Mouse (Mus musculus): ENCODE data around the gene Actn4. TPM values are rescaled to one million over a fixed set of nuclear protein-coding genes. Genes with fewer than 3 reads are reported as not detected.

Actn4 gene
- polyA plus RNA-seq, 1 experiment from 2014 or later = 126 TPM

DNA sequence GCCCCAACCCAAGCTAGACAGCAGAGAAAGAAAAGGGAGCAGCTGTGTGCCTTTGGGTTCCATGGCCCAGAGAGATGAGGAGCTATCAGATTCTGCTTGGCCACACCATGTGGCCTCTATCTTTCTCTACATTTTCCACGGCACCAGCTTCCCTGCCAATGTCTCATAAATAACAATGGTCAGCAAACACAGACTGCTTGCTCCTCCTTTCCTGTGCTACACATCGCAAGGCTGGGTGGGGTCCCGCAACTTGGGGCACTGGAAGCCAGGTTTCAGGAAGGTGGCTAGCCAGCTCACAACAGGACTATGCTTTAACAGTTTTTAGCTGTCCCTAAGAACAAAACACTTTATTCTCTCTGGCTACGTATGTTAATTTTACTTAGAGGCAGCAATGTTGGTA, 25.4 kb downstream of the Actn4 start:
- WGBS (ENCODE audit: insufficient replicate concordance) = 52% methylated on average over 4 of the region's 4 CpGs
- no peaks in the 10 kb centered on the region for H3K9me3 ChIP-seq (replicated peaks)
- peaks cover 82% of the 10 kb centered on the region for H3K4me1 ChIP-seq (replicated peaks)
- H3K27me3 ChIP-seq = no peaks in the 10 kb centered on the region
- no peak for ATAC-seq (ENCODE audit: insufficient read depth)
- H3K36me3 ChIP-seq (replicated peaks) = peaks cover 21% of the 10 kb centered on the region
- H3K4me3 ChIP-seq (replicated peaks) = no peak overlapping the region
- no peak overlapping the region for H3K4me2 ChIP-seq
- no peak overlapping the region for H3K27ac ChIP-seq (replicated peaks)
- no peak overlapping the region for H3K9ac ChIP-seq

GRCm38 (mm10) chr7:28933825-28934224, 28.3 kb downstream of the Actn4 start:
- no peak for ATAC-seq (ENCODE audit: insufficient read depth)
- peaks cover 83% of the 10 kb centered on the region for H3K4me1 ChIP-seq (replicated peaks)
- no peak overlapping the region for H3K4me2 ChIP-seq
- H3K4me3 ChIP-seq (replicated peaks) = no peak overlapping the region
- H3K27ac ChIP-seq (replicated peaks) = no peak overlapping the region
- no peak overlapping the region for H3K9ac ChIP-seq
- H3K9me3 ChIP-seq (replicated peaks) = no peaks in the 10 kb centered on the region
- no peaks in the 10 kb centered on the region for H3K27me3 ChIP-seq
- peaks cover 29% of the 10 kb centered on the region for H3K36me3 ChIP-seq (replicated peaks)
- 80% methylated on average over 2 of the region's 2 CpGs for WGBS (ENCODE audit: insufficient replicate concordance)

GRCm38 (mm10) chr7:28932421-28933041, 29.6 kb downstream of the Actn4 start:
- Histone ChIP-seq H3K4me3 (replicated peaks) (no peak overlapping the region), H3K4me2 (no peak overlapping the region), H3K27ac (replicated peaks) (0 out of 2 replicates have a peak overlapping the region, but pooled peaks have one; percentile 17), H3K9ac (no peak overlapping the region), H3K27me3 (no peaks in the 10 kb centered on the region), H3K4me1 (replicated peaks) (peaks cover 80% of the 10 kb centered on the region), H3K9me3 (replicated peaks) (no peaks in the 10 kb centered on the region), H3K36me3 (replicated peaks) (peaks cover 27% of the 10 kb centered on the region)
- no peak for ATAC-seq (ENCODE audit: insufficient read depth)
- 66% methylated on average over 6 of the region's 6 CpGs for WGBS (ENCODE audit: insufficient replicate concordance)

DNA sequence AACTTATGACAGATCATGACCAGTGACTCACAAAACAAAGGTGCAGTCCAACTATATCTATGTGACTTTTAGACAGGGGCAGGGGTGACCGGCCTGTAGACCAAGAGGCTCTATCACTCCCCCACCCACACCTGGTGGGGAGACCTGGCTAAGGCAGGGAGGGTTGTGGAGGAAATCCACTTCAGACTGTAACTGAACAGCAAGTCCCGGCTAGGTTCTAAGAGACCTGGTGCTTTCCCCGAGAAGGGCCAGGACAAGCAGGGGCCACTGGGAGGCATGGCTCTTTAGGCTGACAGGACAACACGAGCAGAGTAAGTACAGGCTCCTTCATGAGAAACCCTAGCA, 30.5 kb downstream of the Actn4 start:
- ATAC-seq (ENCODE audit: insufficient read depth) = no peak

DNA sequence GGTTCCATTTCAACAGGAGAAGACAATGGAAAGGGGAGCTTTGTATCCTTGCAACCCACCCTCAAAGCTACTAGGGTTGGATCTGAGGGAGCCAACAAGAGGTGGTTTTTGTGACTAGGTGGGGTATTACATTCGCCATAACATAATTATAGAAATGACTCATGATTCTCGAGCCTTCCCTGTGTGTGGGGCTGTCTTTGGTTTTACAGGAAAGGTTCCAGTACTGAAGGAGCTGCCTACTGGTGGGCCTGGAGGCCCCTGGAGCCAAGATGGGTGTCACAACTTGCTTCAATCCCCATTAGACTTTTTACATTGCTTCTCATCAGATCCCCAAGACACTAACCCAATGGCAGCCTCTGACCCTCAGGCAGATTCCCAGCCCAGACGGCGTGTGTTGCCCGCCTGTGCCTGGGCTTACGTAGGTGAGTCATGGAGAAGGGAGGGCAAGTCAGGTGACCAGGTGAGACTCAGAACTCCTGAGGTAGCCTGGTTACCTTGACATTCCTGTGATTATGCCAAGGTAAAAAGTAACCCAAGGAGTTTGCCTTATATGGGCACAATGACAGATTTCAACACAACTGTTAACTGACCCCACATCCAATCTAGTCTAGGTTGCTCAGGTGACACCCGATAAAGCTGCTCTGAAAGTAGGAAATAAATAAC, 31.0 kb downstream of the Actn4 start:
- no peak overlapping the region for H3K4me3 ChIP-seq (replicated peaks)
- peaks cover 29% of the 10 kb centered on the region; the same call in 1 of the 2 replicates for H3K36me3 ChIP-seq (replicated peaks)
- no peaks in the 10 kb centered on the region for H3K9me3 ChIP-seq (replicated peaks)
- no peak overlapping the region for H3K4me2 ChIP-seq
- no peaks in the 10 kb centered on the region for H3K27me3 ChIP-seq
- peaks cover 77% of the 10 kb centered on the region for H3K4me1 ChIP-seq (replicated peaks)
- H3K9ac ChIP-seq = no peak overlapping the region
- WGBS (ENCODE audit: insufficient replicate concordance) = 78% methylated on average over 7 of the region's 7 CpGs
- H3K27ac ChIP-seq (replicated peaks) = 0 out of 2 replicates have a peak overlapping the region, but pooled peaks have one; percentile 10
- no peak for ATAC-seq (ENCODE audit: insufficient read depth)

More for the DNA sequence above, 30.5 kb downstream of the Actn4 start:
- Histone ChIP-seq H3K4me1 (replicated peaks) (peaks cover 77% of the 10 kb centered on the region), H3K9me3 (replicated peaks) (no peaks in the 10 kb centered on the region), H3K36me3 (replicated peaks) (peaks cover 27% of the 10 kb centered on the region; the same call in 1 of the 2 replicates), H3K27ac (replicated peaks) (no peak overlapping the region), H3K4me3 (replicated peaks) (no peak overlapping the region), H3K9ac (no peak overlapping the region), H3K27me3 (no peaks in the 10 kb centered on the region), H3K4me2 (no peak overlapping the region)
- 82% methylated on average over 4 of the region's 4 CpGs for WGBS (ENCODE audit: insufficient replicate concordance)

DNA sequence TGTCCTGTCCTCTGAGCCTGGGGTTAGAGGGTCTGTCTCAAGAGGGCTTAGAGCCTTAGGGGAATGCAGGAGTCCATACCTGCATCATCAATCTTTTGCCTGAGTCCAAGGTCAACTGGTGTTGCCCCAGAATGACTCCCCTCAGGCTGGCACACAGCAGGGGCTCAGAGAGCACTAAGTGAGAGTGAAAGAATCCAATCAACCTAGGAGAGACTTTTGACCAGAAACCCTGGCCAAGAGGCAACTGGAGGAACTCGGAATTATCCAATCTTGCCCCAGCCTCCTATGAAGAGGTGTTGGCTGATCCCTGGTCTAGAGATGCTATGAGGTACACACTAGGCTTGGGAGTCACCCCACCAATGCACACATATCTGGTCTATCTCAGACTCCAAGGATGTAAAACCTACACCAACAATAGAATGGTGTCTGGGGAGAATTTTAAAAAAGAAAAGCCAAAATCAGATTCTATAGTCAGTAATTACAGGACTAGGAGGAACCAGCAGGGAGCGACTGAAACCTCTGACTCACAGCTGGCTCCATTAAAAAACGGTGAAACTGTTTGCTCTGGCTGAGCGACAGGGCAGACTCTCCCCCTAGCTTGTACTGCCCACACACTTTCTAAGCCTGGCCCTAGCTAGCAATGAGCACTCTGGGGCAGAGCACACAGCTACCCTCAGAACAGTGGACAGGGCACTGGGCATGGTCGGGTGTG, 31.7 kb downstream of the Actn4 start:
- ATAC-seq (ENCODE audit: insufficient read depth) = peak; percentile 27; the same call in 1 of the 2 replicates
- Histone ChIP-seq H3K4me1 (replicated peaks) (peaks cover 79% of the 10 kb centered on the region), H3K9me3 (replicated peaks) (no peaks in the 10 kb centered on the region), H3K4me3 (replicated peaks) (no peak overlapping the region), H3K27ac (replicated peaks) (0 out of 2 replicates have a peak overlapping the region, but pooled peaks have one; percentile 19), H3K27me3 (no peaks in the 10 kb centered on the region), H3K9ac (no peak overlapping the region), H3K4me2 (no peak overlapping the region), H3K36me3 (replicated peaks) (peaks cover 32% of the 10 kb centered on the region; the same call in 1 of the 2 replicates)
- WGBS (ENCODE audit: insufficient replicate concordance) = 62% methylated on average over 5 of the region's 5 CpGs

DNA sequence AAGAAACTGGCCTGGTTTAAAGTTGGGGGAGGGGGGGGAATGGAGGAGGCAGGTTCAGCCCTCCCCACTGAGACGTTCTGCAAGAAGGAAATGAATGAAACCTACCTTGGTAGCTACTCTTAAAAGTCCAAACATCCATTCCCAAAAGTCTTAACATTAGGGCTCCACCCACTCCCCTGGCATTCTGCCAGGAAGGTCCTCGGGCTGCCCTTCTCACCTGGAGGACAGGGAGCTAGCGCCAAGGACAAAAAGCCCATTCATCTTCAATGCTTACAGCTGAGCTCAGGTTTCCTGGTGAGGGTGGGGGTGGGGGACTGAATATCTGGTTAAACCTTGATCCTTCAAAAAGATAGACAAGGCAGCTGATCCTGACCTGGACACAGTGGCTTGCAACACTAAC, 32.8 kb downstream of the Actn4 start:
- H3K27me3 ChIP-seq = no peaks in the 10 kb centered on the region
- H3K4me1 ChIP-seq (replicated peaks) = peaks cover 83% of the 10 kb centered on the region
- no peak overlapping the region for H3K4me2 ChIP-seq
- no peak for ATAC-seq (ENCODE audit: insufficient read depth)
- H3K27ac ChIP-seq (replicated peaks) = 0 out of 2 replicates have a peak overlapping the region, but pooled peaks have one; percentile 19
- no peak overlapping the region for H3K9ac ChIP-seq
- 69% methylated on average over 3 of the region's 3 CpGs for WGBS (ENCODE audit: insufficient replicate concordance)
- H3K4me3 ChIP-seq (replicated peaks) = no peak overlapping the region
- peaks cover 25% of the 10 kb centered on the region; the same call in 1 of the 2 replicates for H3K36me3 ChIP-seq (replicated peaks)
- H3K9me3 ChIP-seq (replicated peaks) = no peaks in the 10 kb centered on the region

GRCm38 (mm10) chr7:28926172-28926571, 36.0 kb downstream of the Actn4 start:
- Histone ChIP-seq H3K36me3 (replicated peaks) (peaks cover 37% of the 10 kb centered on the region; the same call in 1 of the 2 replicates), H3K9ac (no peak overlapping the region), H3K27me3 (no peaks in the 10 kb centered on the region), H3K4me2 (peak overlapping the region; percentile 7; the same call in 1 of the 2 replicates), H3K4me1 (replicated peaks) (peaks cover 89% of the 10 kb centered on the region), H3K9me3 (replicated peaks) (no peaks in the 10 kb centered on the region), H3K27ac (replicated peaks) (peak overlapping the region; percentile 64), H3K4me3 (replicated peaks) (no peak overlapping the region)
- ATAC-seq (ENCODE audit: insufficient read depth) = no peak
- whole genome bisulfite sequencing (ENCODE audit: insufficient replicate concordance) = 42% methylated on average over 2 of the region's 2 CpGs

DNA sequence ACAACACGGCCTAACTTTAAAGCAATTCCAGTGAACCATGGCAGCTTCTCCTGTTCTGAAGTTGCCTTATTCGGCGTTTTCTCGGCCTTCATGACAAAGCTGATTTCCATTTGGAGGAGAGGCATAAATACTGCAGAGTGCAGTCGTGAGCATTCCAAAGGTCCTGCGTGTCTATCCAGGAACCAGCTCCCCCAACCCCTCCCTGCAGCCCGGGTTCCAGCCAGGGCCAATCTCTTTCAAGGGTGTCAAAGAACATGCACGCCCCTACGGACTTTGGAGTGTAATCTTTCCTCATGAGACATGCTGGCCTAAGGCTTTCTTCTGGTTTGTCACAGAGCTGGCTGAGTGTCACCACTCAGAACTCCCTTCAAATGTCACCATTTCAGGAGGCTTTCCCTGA, 36.8 kb downstream of the Actn4 start:
- H3K9ac ChIP-seq = no peak overlapping the region
- H3K27me3 ChIP-seq = no peaks in the 10 kb centered on the region
- ATAC-seq (ENCODE audit: insufficient read depth) = peak; percentile 59
- H3K9me3 ChIP-seq (replicated peaks) = no peaks in the 10 kb centered on the region
- no peak overlapping the region for H3K4me3 ChIP-seq (replicated peaks)
- peaks cover 89% of the 10 kb centered on the region for H3K4me1 ChIP-seq (replicated peaks)
- peak overlapping the region; percentile 73 for H3K27ac ChIP-seq (replicated peaks)
- peak overlapping the region; percentile 30 for H3K4me2 ChIP-seq
- peaks cover 38% of the 10 kb centered on the region; the same call in 1 of the 2 replicates for H3K36me3 ChIP-seq (replicated peaks)
- 58% methylated on average over 9 of the region's 9 CpGs for WGBS (ENCODE audit: insufficient replicate concordance)

DNA sequence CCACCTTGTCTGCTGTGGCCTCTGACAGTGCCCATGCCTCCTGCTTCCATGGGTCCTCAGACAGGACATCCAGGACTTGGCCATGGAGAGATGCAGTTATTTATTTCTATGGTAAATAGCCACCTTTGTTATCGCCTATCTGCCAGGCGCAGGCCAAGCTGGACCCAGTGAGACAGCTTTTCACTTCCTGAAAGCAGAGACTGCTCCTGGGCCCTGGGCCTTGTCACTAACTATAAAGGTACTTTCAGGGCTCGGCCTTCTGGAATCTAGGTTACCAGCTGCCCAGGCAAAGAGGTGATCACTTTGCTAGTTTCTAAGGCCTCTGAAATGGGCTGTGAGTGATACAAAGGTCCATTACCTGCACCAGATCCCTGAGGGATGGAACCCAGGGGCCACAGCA, 37.3 kb downstream of the Actn4 start:
- no peak for ATAC-seq (ENCODE audit: insufficient read depth)
- Histone ChIP-seq H3K4me2 (peak overlapping the region; percentile 30), H3K36me3 (replicated peaks) (peaks cover 37% of the 10 kb centered on the region; the same call in 1 of the 2 replicates)

DNA sequence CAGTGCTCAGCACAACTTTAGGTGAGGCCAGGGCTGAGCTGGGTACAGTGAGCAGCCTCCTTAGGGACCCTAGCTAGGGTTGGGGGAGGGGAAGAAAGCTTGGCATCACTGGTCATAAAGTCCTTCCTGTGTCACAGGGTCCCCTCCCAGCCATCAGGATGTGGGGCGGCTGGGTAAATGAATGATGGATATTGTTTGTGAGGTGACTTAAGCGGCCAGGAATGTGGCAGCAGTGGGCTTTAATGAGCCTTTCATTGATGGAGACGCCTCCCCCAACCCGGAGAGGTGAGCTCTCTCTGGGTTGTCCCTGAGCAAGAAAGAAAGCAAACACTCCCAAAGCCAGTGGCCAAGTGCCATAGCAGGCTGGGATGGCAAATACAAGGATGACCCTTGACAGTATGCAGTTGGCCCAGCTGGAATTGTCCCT, 38.3 kb downstream of the Actn4 start:
- WGBS (ENCODE audit: insufficient replicate concordance) = 55% methylated on average over 4 of the region's 4 CpGs
- peaks cover 89% of the 10 kb centered on the region for H3K4me1 ChIP-seq (replicated peaks)
- H3K27ac ChIP-seq (replicated peaks) = peak overlapping the region; percentile 73
- ATAC-seq (ENCODE audit: insufficient read depth) = no peak
- H3K9ac ChIP-seq = no peak overlapping the region
- no peak overlapping the region for H3K4me3 ChIP-seq (replicated peaks)
- H3K36me3 ChIP-seq (replicated peaks) = peaks cover 33% of the 10 kb centered on the region
- no peaks in the 10 kb centered on the region for H3K27me3 ChIP-seq
- no peak overlapping the region for H3K4me2 ChIP-seq
- H3K9me3 ChIP-seq (replicated peaks) = no peaks in the 10 kb centered on the region

More for the DNA sequence above, 37.3 kb downstream of the Actn4 start:
- no peak overlapping the region for H3K4me3 ChIP-seq (replicated peaks)
- 60% methylated on average over 3 of the region's 3 CpGs for WGBS (ENCODE audit: insufficient replicate concordance)
- no peaks in the 10 kb centered on the region for H3K9me3 ChIP-seq (replicated peaks)
- peak overlapping the region; percentile 73 for H3K27ac ChIP-seq (replicated peaks)
- no peaks in the 10 kb centered on the region for H3K27me3 ChIP-seq
- H3K4me1 ChIP-seq (replicated peaks) = peaks cover 89% of the 10 kb centered on the region
- H3K9ac ChIP-seq = no peak overlapping the region

Data from liver, embryonic 15.5 days (tissue).